Mouse (Mus musculus): Measurements from ENCODE around the gene Vps36.

DNA sequence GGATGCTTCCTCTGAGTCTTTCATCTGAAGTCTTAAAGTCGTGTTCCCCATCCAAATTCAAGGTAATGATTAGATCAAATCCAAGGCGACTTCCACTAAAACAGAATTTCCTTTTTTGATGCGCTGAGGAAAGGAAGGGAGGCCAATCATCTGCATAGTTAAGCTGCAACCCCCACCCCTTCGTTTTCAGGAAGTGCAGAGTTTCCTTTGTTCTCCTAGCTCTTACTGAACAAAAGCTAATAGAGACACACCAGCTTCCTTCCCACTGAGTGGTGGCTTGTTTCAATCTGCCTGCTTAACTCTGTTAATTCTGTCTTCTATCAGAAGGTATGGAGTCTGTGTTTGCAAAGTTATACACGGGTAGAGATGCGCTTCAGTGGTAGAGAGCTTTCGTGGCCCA lies 36.0 kb downstream of the Vps36 start:
- no peak for TF ChIP-seq CTCF (IDR thresholded peaks at IDR 0.05; ENCODE audit: low read depth)
- no peak for TF ChIP-seq EP300 (IDR thresholded peaks at IDR 0.05; ENCODE audit: low read depth)

All from liver, embryonic 14.5 days (tissue).